Mouse (Mus musculus) olfactory bulb, adult 2 months (tissue): ENCODE measurements around the gene Dnmt1.

Experiments
- CTCF ChIP-seq: fragments of 200-500 bp; IDR thresholded peaks from 2 replicates; pipeline ENCODE4 v1.5.1; 2012; ENCODE audit warnings: low read depth, mild to moderate bottlenecking, low read length, moderate library complexity; ENCODE audit not compliant: insufficient read depth
- POLR2A ChIP-seq: fragments of 200-500 bp; IDR thresholded peaks from 2 replicates; pipeline ENCODE4 v1.6.1; 2012; ENCODE audit warnings: mild to moderate bottlenecking, low read depth, low read length, moderate library complexity; ENCODE audit not compliant: insufficient read depth

- TF ChIP-seq POLR2A, result no peak
- TF ChIP-seq CTCF, result no peak
These were observed 68.2 kb downstream of the Dnmt1 start for GRCm38 (mm10) chr9:20891339-20892103.
